Mouse (Mus musculus): Measurements from ENCODE around the gene Nbas.

The Nbas gene

DNA sequence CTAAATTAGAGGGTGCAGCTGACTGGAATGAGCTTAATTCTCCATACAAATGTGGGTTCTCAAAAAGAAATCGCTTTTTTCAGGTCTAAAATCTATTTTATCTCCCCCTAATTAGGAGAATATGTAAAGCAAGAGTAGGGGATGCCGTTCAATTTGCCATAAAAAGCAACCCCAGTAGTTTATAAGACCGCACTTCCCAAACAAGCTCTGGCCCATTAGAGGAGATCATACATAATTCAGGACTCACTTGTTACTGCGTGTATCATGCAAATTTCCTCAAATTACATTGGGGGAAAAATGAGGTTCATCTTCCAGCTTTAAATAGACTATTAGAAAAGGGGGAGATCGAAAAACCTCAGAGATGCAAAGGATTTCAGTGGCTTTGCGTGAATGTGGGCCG is 346.7 kb downstream of the Nbas start:
- DNase-seq (ENCODE audit: low spot score in 2 of 2) = no peak

DNA sequence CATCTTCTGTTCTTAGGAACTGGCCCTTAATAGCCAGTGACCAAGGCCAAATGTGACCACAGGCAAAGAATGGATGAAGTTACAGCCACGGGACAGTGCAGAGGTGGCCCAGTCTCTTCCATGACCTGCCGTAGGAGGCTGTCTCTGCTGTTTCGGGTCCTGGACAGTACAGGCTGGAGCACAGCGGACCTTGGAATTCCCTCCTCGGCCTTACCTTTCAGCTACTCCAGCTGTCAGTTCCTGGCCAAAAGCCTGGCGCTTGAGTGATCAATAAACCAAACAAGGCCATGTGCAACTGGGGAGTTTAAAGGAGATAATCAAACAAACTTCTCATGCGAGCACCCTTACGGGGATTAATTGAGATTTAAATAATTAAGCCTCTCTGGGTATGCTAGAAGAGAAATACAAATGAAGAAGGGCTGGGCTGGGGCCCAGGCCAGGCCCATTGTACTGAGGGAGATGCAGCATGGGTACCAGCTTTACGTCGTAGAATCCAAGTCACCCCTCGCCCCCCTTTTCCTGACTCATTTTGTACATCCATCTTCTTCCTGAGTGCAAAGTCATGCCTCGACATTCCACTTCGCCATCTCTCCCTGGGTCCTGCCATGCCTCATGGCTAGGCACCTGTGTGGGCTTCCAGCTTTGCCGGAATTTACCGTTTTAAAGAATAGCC is 353.4 kb downstream of the Nbas start:
- no peak for DNase-seq (ENCODE audit: low spot score in 2 of 2)

DNA sequence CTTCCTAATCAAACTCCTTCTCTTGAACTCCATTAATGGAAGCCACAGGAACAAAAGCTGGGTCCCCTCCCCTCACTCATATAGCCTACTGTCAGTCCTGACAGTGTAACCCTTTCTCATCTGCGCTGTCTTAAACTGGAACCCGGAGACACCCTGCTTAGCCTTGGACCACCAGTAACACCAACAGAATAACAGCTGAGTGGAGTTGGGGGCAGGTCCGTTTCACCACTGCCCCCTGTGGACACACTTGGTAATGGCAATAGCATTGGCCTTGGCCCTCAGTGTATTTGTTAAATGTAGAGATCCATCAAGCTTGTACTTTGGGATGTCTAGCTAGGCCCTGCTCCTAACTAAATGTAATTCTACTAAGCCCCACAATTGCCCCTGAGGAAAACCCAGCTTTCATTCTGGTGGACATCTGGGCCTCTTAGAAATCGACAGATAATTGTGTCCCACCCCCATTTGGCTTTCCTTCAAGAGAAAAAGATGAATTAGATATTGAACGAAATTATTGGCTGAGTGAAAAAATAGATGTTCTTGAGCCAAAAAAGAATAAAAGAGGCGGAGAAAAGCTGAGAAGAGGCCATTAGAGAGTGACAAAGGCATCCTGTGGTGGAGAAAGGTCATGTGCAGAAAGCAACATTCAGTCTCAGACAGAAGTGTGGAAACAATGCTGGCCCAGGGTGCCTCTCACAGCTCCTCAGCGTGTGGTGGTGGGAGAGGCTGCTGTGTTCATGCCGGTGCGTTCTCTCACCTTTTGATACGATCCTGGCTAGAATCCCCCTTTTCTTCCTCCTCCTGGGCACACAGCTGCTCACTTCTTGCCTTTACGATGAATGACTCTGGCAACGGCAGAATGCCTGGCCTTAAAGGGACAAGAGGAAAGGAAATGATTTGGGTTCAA is 358.1 kb downstream of the Nbas start:
- DNase-seq (ENCODE audit: low spot score in 2 of 2) = no peak

Data from frontal cortex, postnatal 25 days (tissue).